Mouse (Mus musculus): ENCODE data around the gene Kmt5a.

The Kmt5a gene

DNA sequence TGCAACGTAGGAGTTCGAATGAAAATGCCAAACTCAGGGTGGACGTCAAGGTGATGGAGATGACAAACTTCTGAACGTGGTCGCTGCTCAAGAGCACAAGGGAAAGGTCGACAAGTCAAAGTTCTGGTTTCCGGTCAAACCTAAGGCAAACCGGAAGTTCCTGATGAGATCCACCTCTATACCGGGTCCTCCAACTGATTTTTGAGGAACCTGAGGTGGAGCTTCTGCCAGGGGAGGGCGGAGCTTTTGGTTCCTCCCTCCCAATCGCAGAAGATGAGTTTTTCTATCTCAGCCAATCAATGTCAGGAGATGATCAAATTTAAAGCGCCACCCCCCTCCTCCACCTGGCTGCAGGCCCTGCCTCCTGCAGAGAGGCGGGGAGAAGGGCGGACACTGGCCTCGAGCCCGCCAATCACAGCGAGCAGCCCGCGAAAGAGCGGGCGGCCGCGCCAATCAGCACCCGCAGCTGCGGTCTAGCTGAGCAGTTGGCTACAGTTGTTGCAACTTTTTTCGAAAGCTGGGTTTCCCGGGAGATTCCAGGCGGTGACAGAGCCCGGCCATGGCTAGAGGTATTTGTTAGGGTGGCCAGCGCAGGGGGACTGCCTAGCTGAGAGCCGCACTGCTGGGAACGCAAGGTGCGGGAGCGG is at the start of gene Kmt5a:
Gene Kmt5a, plus strand, starts transcription at position 484 of the 647 bp plus-strand sequence.
- in situ Hi-C loops (cut with MboI; ENCODE audit: unreplicated experiment in 2 of 2) = loop anchor here (5.0 to 25.0 kb wide), 6 partner anchors 38 to 923 kb away; partner anchors contain the start of genes Rilpl1 (in 1 of the 2) and Rilpl2 (in 1 of the 2)

GRCm38 (mm10) chr5:124392412-124392811 is 47.3 kb upstream of the Kmt5a start:
- in situ Hi-C loops (cut with MboI; ENCODE audit: unreplicated experiment in 2 of 2) = loop anchor here in 1 of 2 experiments (25.0 kb wide), 1 partner anchor 1930 kb away; no protein-coding TSS in a partner anchor

DNA sequence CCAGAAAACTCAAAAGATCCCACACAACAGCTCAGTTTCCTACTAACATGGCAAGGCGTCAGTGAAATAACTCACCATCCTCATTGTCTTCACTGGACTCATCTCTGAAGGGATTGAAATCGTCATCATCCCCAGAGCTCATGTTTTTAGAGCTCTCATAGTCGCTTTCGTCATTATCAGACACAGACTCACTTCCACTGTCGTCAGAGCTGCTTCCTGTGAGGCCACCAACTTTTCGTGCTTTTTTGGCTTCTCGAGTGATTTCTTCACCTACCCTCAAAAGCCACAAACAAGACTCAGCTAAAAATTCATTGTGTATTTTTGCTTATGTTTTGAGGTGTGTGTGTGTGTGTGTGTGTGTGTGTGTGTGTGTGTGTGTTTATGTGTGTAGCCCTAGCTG is 46.0 kb upstream of the Kmt5a start:
- in situ Hi-C loops (cut with MboI; ENCODE audit: unreplicated experiment in 2 of 2) = loop anchor here in 1 of 2 experiments (25.0 kb wide), 1 partner anchor 1931 kb away; no protein-coding TSS in a partner anchor

GRCm38 (mm10) chr5:124410808-124411207 is 28.9 kb upstream of the Kmt5a start:
- in situ Hi-C loops (cut with MboI; ENCODE audit: unreplicated experiment in 2 of 2) = no loop called here

GRCm38 (mm10) chr5:124412163-124412562 is 27.6 kb upstream of the Kmt5a start:
- in situ Hi-C loops (cut with MboI; ENCODE audit: unreplicated experiment in 2 of 2) = no loop called here

GRCm38 (mm10) chr5:124418903-124419302 is 20.8 kb upstream of the Kmt5a start:
- in situ Hi-C loops (cut with MboI; ENCODE audit: unreplicated experiment in 2 of 2) = no loop called here

- in situ Hi-C loops (cut with MboI; ENCODE audit: unreplicated experiment in 2 of 2) = no loop called here
Measured at GRCm38 (mm10) chr5:124421786-124422185, 17.9 kb upstream of the Kmt5a start.

- in situ Hi-C loops (cut with MboI; ENCODE audit: unreplicated experiment in 2 of 2) = no loop called here
Measured at GRCm38 (mm10) chr5:124424200-124424722, 15.5 kb upstream of the Kmt5a start.

DNA sequence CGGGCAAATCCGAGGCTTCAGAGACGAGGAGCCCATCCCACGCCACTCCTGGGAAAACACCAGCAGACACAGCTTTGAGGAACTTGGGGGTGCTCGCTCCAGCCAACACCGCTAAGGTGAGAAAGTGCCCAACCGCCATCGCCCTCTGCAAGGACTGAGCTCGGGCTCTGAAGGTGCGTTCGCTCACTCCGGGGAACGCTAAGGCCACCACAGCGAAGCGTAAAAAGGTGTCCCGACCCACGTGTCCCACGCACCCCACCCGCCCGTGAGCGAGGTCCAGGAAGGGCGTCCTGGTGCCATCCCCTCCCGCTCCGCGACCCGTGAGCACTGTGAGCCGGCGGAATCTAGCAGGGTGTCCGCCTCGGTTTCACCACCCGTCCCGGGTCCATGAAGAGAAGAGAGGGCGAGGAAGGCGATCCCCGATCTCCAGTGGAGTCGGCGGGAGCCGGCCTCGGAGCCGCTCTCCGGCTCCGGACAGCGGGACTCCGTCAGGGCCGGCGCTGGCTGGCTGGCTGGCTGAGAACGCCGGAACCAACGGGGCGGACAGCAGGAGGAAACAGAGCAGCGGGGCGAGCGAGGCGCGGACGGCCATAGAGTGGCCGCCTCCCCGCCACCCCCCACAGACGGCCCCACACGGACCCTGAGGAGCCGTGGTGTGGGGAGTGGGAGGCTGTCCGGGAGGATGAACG is 14.9 kb upstream of the Kmt5a start:
- in situ Hi-C loops (cut with MboI; ENCODE audit: unreplicated experiment in 2 of 2) = loop anchor here in 1 of 2 experiments (25.0 kb wide), 1 partner anchor 937 kb away; no protein-coding TSS in a partner anchor

- in situ Hi-C loops (cut with MboI; ENCODE audit: unreplicated experiment in 2 of 2) = loop anchor here in 1 of 2 experiments (25.0 kb wide), 1 partner anchor 937 kb away; no protein-coding TSS in a partner anchor
Measured at GRCm38 (mm10) chr5:124425412-124426259, 14.1 kb upstream of the Kmt5a start, which contains the start of gene Sbno1. TSS of gene Sbno1 (minus strand) at chr5:124426001.

- in situ Hi-C loops (cut with MboI; ENCODE audit: unreplicated experiment in 2 of 2) = loop anchor here in 1 of 2 experiments (25.0 kb wide), 1 partner anchor 936 kb away; no protein-coding TSS in a partner anchor
Measured at GRCm38 (mm10) chr5:124426475-124427071, 13.2 kb upstream of the Kmt5a start.

DNA sequence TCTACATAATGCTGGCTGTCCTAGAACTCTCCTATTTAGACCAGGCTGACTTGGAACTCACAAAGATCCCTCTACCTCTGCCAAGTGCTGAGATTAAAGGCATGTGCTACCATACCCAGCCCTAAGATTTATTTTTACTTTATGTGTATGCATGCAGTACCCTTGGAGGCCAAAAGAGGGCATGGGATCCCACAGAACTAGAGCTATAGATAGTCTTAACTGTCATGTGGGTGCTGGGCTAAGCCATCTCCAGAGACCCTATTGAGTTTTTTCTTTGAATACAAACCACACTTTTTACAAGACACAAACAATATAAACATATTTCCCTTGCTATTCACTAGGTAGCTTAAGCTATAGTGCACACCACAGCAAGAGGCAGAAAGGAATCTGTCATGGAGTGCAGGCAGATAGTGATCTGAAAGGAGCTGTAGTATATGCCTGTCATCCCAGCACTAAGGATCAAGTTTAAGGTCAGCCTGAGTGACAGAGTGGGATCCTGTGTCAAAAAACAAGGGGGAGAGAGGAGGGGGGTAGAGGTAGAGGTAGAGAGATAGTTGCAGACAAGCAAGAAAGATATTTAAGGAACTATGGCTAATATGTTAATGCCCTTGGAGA is 7.2 kb upstream of the Kmt5a start:
- in situ Hi-C loops (cut with MboI; ENCODE audit: unreplicated experiment in 2 of 2) = loop anchor here (5.0 to 25.0 kb wide), 3 partner anchors 435 to 930 kb away; no protein-coding TSS in a partner anchor

- in situ Hi-C loops (cut with MboI; ENCODE audit: unreplicated experiment in 2 of 2) = loop anchor here (5.0 to 25.0 kb wide), 3 partner anchors 434 to 929 kb away; no protein-coding TSS in a partner anchor
Measured at GRCm38 (mm10) chr5:124433048-124433447, 6.7 kb upstream of the Kmt5a start.

- in situ Hi-C loops (cut with MboI; ENCODE audit: unreplicated experiment in 2 of 2) = loop anchor here (5.0 to 25.0 kb wide), 5 partner anchors 49 to 924 kb away; partner anchors contain the start of gene Rilpl1 (in 1 of the 2)
Measured at GRCm38 (mm10) chr5:124438229-124438628, 1.5 kb upstream of the Kmt5a start.

GRCm38 (mm10) chr5:124438746-124439145 is 984 bp upstream of the Kmt5a start:
- in situ Hi-C loops (cut with MboI; ENCODE audit: unreplicated experiment in 2 of 2) = loop anchor here (5.0 to 25.0 kb wide), 5 partner anchors 49 to 924 kb away; partner anchors contain the start of gene Rilpl1 (in 1 of the 2)

GRCm38 (mm10) chr5:124440094-124440701 is 468 bp downstream of the Kmt5a start:
- in situ Hi-C loops (cut with MboI; ENCODE audit: unreplicated experiment in 2 of 2) = loop anchor here (5.0 to 25.0 kb wide), 2 partner anchors 37 to 922 kb away; partner anchors contain the start of gene Rilpl2 (in 1 of the 2)

GRCm38 (mm10) chr5:124442628-124443027 is 2.9 kb downstream of the Kmt5a start:
- in situ Hi-C loops (cut with MboI; ENCODE audit: unreplicated experiment in 2 of 2) = loop anchor here (5.0 to 25.0 kb wide), 2 partner anchors 35 to 920 kb away; partner anchors contain the start of gene Rilpl2 (in 1 of the 2)

- in situ Hi-C loops (cut with MboI; ENCODE audit: unreplicated experiment in 2 of 2) = loop anchor here (5.0 to 25.0 kb wide), 2 partner anchors 33 to 918 kb away; partner anchors contain the start of gene Rilpl2 (in 1 of the 2)
Measured at GRCm38 (mm10) chr5:124444208-124444607, 4.5 kb downstream of the Kmt5a start.
